ENCODE assay signal across 8 mouse cellular contexts in the genomic region with DNA sequence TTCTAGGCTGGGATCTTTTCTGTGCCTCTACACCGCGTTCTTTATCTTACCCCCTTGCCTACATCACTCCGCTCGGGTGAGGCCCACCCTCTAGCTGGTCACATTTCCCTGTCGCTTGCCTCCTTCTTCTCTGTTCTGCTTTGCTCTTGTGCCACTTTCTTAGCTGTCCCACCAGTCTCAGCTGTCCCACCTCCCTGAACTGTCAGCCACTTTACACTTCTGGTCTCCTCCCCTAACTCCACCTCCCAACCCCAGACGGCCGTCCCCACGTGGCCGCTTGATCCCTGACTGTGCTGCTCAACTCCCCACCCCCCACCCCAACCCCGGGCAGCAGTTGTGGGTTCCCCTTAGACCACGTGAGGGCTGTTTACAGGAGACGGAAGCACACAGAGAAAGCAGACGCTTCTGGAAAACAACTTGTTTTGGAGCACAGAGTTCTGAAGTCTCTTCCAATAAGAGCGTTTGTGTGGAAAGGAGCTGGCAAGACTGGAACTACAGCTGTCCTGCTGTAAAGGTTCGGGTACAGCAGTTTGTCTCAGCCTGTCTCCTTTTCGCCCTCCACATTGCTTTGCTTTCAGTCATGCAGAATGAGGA. TPM values are rescaled to one million over a fixed set of nuclear protein-coding genes. Genes with fewer than 3 reads are reported as not detected.
DNase-seq lines count a peak whose midpoint lies in the region; ATAC-seq and TF ChIP-seq lines count a peak whose summit lies in the region.

TSS of gene Pnpla7 (plus strand) at position 330 of the 594 bp plus-strand sequence.

- WGBS in embryonic facial prominence, embryonic 10.5 days, result under 1% methylated on average over 16 of the region's 16 CpGs
- under 1% methylated on average over 16 of the region's 16 CpGs for WGBS in intestine, postnatal 0 days
- 1% methylated on average over 16 of the region's 16 CpGs for WGBS in midbrain, embryonic 10.5 days

- ATAC-seq in intestine, postnatal 0 days, result peak; percentile 54

- peak within 1 kb of the TSS; percentile 85 for H3K4me3 ChIP-seq in embryonic facial prominence, embryonic 10.5 days
- peak within 1 kb of the TSS; percentile 71 for H3K4me3 ChIP-seq in intestine, postnatal 0 days (ENCODE audit: low read depth, low read length)
- H3K4me3 ChIP-seq in midbrain, embryonic 10.5 days, result peak within 1 kb of the TSS; percentile 85

- no peaks in the 10 kb centered on the region for H3K9me3 ChIP-seq in embryonic facial prominence, embryonic 10.5 days
- no peaks in the 10 kb centered on the region for H3K9me3 ChIP-seq in intestine, postnatal 0 days (ENCODE audit: control insufficient read depth)
- H3K9me3 ChIP-seq in midbrain, embryonic 10.5 days (replicated peaks), result no peaks in the 10 kb centered on the region

- no peak for TF ChIP-seq CTCF in intestine, postnatal 0 days (IDR thresholded peaks at IDR 0.05; ENCODE audit: low read depth)

- peak within 1 kb of the TSS; percentile 87 for H3K27ac ChIP-seq in embryonic facial prominence, embryonic 10.5 days (replicated peaks)
- peak within 1 kb of the TSS; percentile 89 for H3K27ac ChIP-seq in intestine, postnatal 0 days (ENCODE audit: low read depth, low read length)
- peak within 1 kb of the TSS; percentile 90 for H3K27ac ChIP-seq in midbrain, embryonic 10.5 days (replicated peaks)

- peaks cover 23% of the 10 kb centered on the region for H3K4me1 ChIP-seq in embryonic facial prominence, embryonic 10.5 days
- peaks cover 5% of the 10 kb centered on the region; the same call in 1 of the 2 replicates for H3K4me1 ChIP-seq in intestine, postnatal 0 days (replicated peaks; ENCODE audit: control insufficient read depth, insufficient read depth, low read length)
- H3K4me1 ChIP-seq in midbrain, embryonic 10.5 days, result peaks cover 32% of the 10 kb centered on the region

- H3K36me3 ChIP-seq in embryonic facial prominence, embryonic 10.5 days (replicated peaks), result peaks cover 27% of the 10 kb centered on the region
- H3K36me3 ChIP-seq in intestine, postnatal 0 days (ENCODE audit: control insufficient read depth, insufficient read depth), result peaks cover 6% of the 10 kb centered on the region; the same call in 1 of the 2 replicates
- peaks cover 30% of the 10 kb centered on the region for H3K36me3 ChIP-seq in midbrain, embryonic 10.5 days

- peak within 1 kb of the TSS; percentile 99 for H3K4me2 ChIP-seq in intestine, postnatal 0 days (replicated peaks; ENCODE audit: low read depth)

- H3K9ac ChIP-seq in intestine, postnatal 0 days (ENCODE audit: low read depth, low read length), result peak within 1 kb of the TSS; percentile 82

- intact Hi-C loops in left cerebral cortex, postnatal 36 days (cut with DNase I), result loop anchor here (5.0 kb wide), 1 partner anchor 76 kb away; the partner anchor contains the start of gene Nsmf

- H3K27me3 ChIP-seq in embryonic facial prominence, embryonic 10.5 days (replicated peaks; ENCODE audit: low read depth, poor library complexity, severe bottlenecking), result no peaks in the 10 kb centered on the region
- no peaks in the 10 kb centered on the region for H3K27me3 ChIP-seq in intestine, postnatal 0 days (replicated peaks; ENCODE audit: control insufficient read depth, insufficient read depth, low read length)
- no peaks in the 10 kb centered on the region for H3K27me3 ChIP-seq in midbrain, embryonic 10.5 days (ENCODE audit: low read depth, poor library complexity, severe bottlenecking)

- peak; percentile 88 for DNase-seq in adrenal gland, postnatal 10 days
- peak; percentile 86 for DNase-seq in embryonic facial prominence, embryonic 10.5 days (ENCODE audit: low spot score)
- DNase-seq in gonadal fat pad, adult 2 months (ENCODE audit: low read depth), result no peak
- DNase-seq in left cerebral cortex, postnatal 36 days (ENCODE audit: low spot score in 2 of 2), result peak; percentile 59 to 61
- peak; percentile 72 for DNase-seq in midbrain, embryonic 10.5 days (ENCODE audit: low spot score)
- peak; percentile 59 for DNase-seq in right cerebral cortex, postnatal 4 days
- peak; percentile 89 for DNase-seq in yolk sac, embryonic 10.5 days (ENCODE audit: low spot score)

RNA-seq across cellular contexts. Expression of gene Pnpla7, which starts in this region (rescaled TPM):
- 10 to 100 TPM; 37.4 to 43.1 TPM for total RNA-seq in adrenal gland, postnatal 10 days (2021)
- 5.6 and 6.1 TPM in 2 replicates for polyA plus RNA-seq in embryonic facial prominence, embryonic 10.5 days (2016; fragmentation: Nextera tagmentation; extraction: Ambion mirVana)
- 17.3 and 20.7 TPM in 2 replicates for polyA plus RNA-seq in gonadal fat pad, adult 2 months (2012; rRNA removed)
- 16.7 and 18.9 TPM in 2 replicates for polyA plus RNA-seq in intestine, postnatal 0 days (2015; fragmentation: Nextera tagmentation; extraction: Ambion mirVana)
- total RNA-seq in left cerebral cortex, postnatal 36 days (2021), result 10 to 100 TPM; 19.3 to 22.2 TPM
- 5.0 and 5.3 TPM in 2 replicates for polyA plus RNA-seq in midbrain, embryonic 10.5 days (2016; fragmentation: Nextera tagmentation; extraction: Ambion mirVana)
